Mouse (Mus musculus): ENCODE measurements around the gene Car9. TPM values are rescaled to one million over a fixed set of nuclear protein-coding genes. Genes with fewer than 3 reads are reported as not detected.
A peak's percentile ranks its signal among the peaks of the same experiment; 100 is the strongest.

The Car9 gene
- polyA plus RNA-seq, 1 experiment: 10.7 TPM

- Histone ChIP-seq H3K4me3 (no peak overlapping the region), H3K4me2 (ENCODE audit: low read depth) (no peak overlapping the region), H3K79me2 (ENCODE audit: control insufficient read depth, insufficient read depth) (no peaks in the 10 kb centered on the region), H3K36me3 (ENCODE audit: control insufficient read depth, insufficient read depth) (peaks cover 37% of the 10 kb centered on the region), H3K27me3 (ENCODE audit: control insufficient read depth, insufficient read depth, insufficient read length) (no peaks in the 10 kb centered on the region), H3ac (ENCODE audit: control insufficient read depth, insufficient read length) (no peak overlapping the region)
- TF ChIP-seq CEBPB (IDR thresholded peaks at IDR 0.05; ENCODE audit: insufficient read depth, poor library complexity, severe bottlenecking) (no peak), POLR2A (IDR thresholded peaks at IDR 0.05; ENCODE audit: insufficient read length, low read depth) (peak; percentile 50), POLR2AphosphoS2 (IDR thresholded peaks at IDR 0.05; ENCODE audit: insufficient read length, low read depth) (peak; percentile 97)
These were observed 6.5 kb downstream of the Car9 start for GRCm38 (mm10) chr4:43513300-43513699.

GRCm38 (mm10) chr4:43513791-43514190 is 7.0 kb downstream of the Car9 start:
- H3K4me3 ChIP-seq: no peak overlapping the region
- H3K36me3 ChIP-seq (ENCODE audit: control insufficient read depth, insufficient read depth): peaks cover 37% of the 10 kb centered on the region
- no peak overlapping the region for H3ac ChIP-seq (ENCODE audit: control insufficient read depth, insufficient read length)
- H3K4me2 ChIP-seq (ENCODE audit: low read depth): no peak overlapping the region
- no peaks in the 10 kb centered on the region for H3K79me2 ChIP-seq (ENCODE audit: control insufficient read depth, insufficient read depth)
- TF ChIP-seq TCF12 (IDR thresholded peaks at IDR 0.05; ENCODE audit: insufficient read depth, poor library complexity, severe bottlenecking) (no peak), TCF3 (IDR thresholded peaks at IDR 0.05; ENCODE audit: insufficient read length, low read depth) (no peak), CEBPB (IDR thresholded peaks at IDR 0.05; ENCODE audit: insufficient read depth, poor library complexity, severe bottlenecking) (no peak), POLR2A (IDR thresholded peaks at IDR 0.05; ENCODE audit: insufficient read length, low read depth) (peak; percentile 28), POLR2AphosphoS2 (IDR thresholded peaks at IDR 0.05; ENCODE audit: insufficient read length, low read depth) (peak; percentile 90), MAX (IDR thresholded peaks at IDR 0.05; ENCODE audit: low read depth) (no peak), USF1 (IDR thresholded peaks at IDR 0.05; ENCODE audit: low read depth) (no peak)
- no peaks in the 10 kb centered on the region for H3K27me3 ChIP-seq (ENCODE audit: control insufficient read depth, insufficient read depth, insufficient read length)

- peaks cover 12% of the 10 kb centered on the region for H3K79me2 ChIP-seq (ENCODE audit: control insufficient read depth, insufficient read depth)
- no peak overlapping the region for H3K4me3 ChIP-seq
- no peak overlapping the region for H3K4me2 ChIP-seq (ENCODE audit: low read depth)
- H3K36me3 ChIP-seq (ENCODE audit: control insufficient read depth, insufficient read depth): peaks cover 43% of the 10 kb centered on the region
- TF ChIP-seq POLR2A (IDR thresholded peaks at IDR 0.05; ENCODE audit: insufficient read length, low read depth) (peak; percentile 37), POLR2AphosphoS2 (IDR thresholded peaks at IDR 0.05; ENCODE audit: insufficient read length, low read depth) (peak; percentile 54), USF1 (IDR thresholded peaks at IDR 0.05; ENCODE audit: low read depth) (no peak)
- no peak overlapping the region for H3ac ChIP-seq (ENCODE audit: control insufficient read depth, insufficient read length)
- H3K27me3 ChIP-seq (ENCODE audit: control insufficient read depth, insufficient read depth, insufficient read length): no peaks in the 10 kb centered on the region
These were observed 9.3 kb downstream of the Car9 start for GRCm38 (mm10) chr4:43515764-43516708.

- H3K36me3 ChIP-seq (ENCODE audit: control insufficient read depth, insufficient read depth): peaks cover 41% of the 10 kb centered on the region
- peaks cover 26% of the 10 kb centered on the region for H3K79me2 ChIP-seq (ENCODE audit: control insufficient read depth, insufficient read depth)
- no peak overlapping the region for H3ac ChIP-seq (ENCODE audit: control insufficient read depth, insufficient read length)
- H3K27me3 ChIP-seq (ENCODE audit: control insufficient read depth, insufficient read depth, insufficient read length): no peaks in the 10 kb centered on the region
- no peak for TF ChIP-seq TCF12 (IDR thresholded peaks at IDR 0.05; ENCODE audit: insufficient read depth, poor library complexity, severe bottlenecking)
- no peak for TF ChIP-seq POLR2AphosphoS2 (IDR thresholded peaks at IDR 0.05; ENCODE audit: insufficient read length, low read depth)
- TF ChIP-seq REST (IDR thresholded peaks at IDR 0.05; ENCODE audit: insufficient read depth, insufficient read length): no peak
- H3K4me3 ChIP-seq: peak overlapping the region; percentile 86
- H3K4me2 ChIP-seq (ENCODE audit: low read depth): peak overlapping the region; percentile 90
These were observed 12.8 kb downstream of the Car9 start for GRCm38 (mm10) chr4:43519551-43519950.

- Histone ChIP-seq H3K36me3 (ENCODE audit: control insufficient read depth, insufficient read depth) (peaks cover 37% of the 10 kb centered on the region), H3K27me3 (ENCODE audit: control insufficient read depth, insufficient read depth, insufficient read length) (no peaks in the 10 kb centered on the region), H3ac (ENCODE audit: control insufficient read depth, insufficient read length) (no peak overlapping the region), H3K4me3 (peak overlapping the region; percentile 86), H3K4me2 (ENCODE audit: low read depth) (peak overlapping the region; percentile 90), H3K79me2 (ENCODE audit: control insufficient read depth, insufficient read depth) (peaks cover 26% of the 10 kb centered on the region)
- TF ChIP-seq MYOG (IDR thresholded peaks at IDR 0.05; ENCODE audit: control insufficient read depth in 1 of 3, insufficient read depth in 1 of 3, insufficient read length in 2 of 3, low read depth in 2 of 3): no peak
- TF ChIP-seq TCF12 (IDR thresholded peaks at IDR 0.05; ENCODE audit: insufficient read depth, poor library complexity, severe bottlenecking): no peak
- no peak for TF ChIP-seq SRF (IDR thresholded peaks at IDR 0.05; ENCODE audit: control insufficient read depth, insufficient read length, low read depth)
- no peak for TF ChIP-seq CEBPB (IDR thresholded peaks at IDR 0.05; ENCODE audit: insufficient read depth, poor library complexity, severe bottlenecking)
- no peak for TF ChIP-seq USF1 (IDR thresholded peaks at IDR 0.05; ENCODE audit: low read depth)
- TF ChIP-seq MYOD1 (IDR thresholded peaks at IDR 0.05; ENCODE audit: control insufficient read depth in 1 of 3, insufficient read length in 2 of 3, low read depth in 2 of 3): peak in 1 of 3 experiments; percentile 20
- no peak for TF ChIP-seq E2F4 (IDR thresholded peaks at IDR 0.05; ENCODE audit: insufficient read depth)
- TF ChIP-seq POLR2A (IDR thresholded peaks at IDR 0.05; ENCODE audit: insufficient read length, low read depth): peak; percentile 46
- peak; percentile 46 for TF ChIP-seq POLR2AphosphoS2 (IDR thresholded peaks at IDR 0.05; ENCODE audit: insufficient read length, low read depth)
- TF ChIP-seq REST (IDR thresholded peaks at IDR 0.05; ENCODE audit: insufficient read depth, insufficient read length): no peak
- no peak for TF ChIP-seq MAX (IDR thresholded peaks at IDR 0.05; ENCODE audit: low read depth)
These were observed 13.2 kb downstream of the Car9 start for GRCm38 (mm10) chr4:43519956-43520355.

All from myocyte (in vitro differentiated cells).